Mouse (Mus musculus) right cerebral cortex, postnatal 10 days (tissue): ENCODE data around the gene Rps16.

Experiments
- DNase-seq, 2 experiments: peaks; one replicate each; pipeline ENCODE4 v3.0.0; 2021; ENCODE audit warnings: low spot score in 2 of 2

Rps16 gene

DNA sequence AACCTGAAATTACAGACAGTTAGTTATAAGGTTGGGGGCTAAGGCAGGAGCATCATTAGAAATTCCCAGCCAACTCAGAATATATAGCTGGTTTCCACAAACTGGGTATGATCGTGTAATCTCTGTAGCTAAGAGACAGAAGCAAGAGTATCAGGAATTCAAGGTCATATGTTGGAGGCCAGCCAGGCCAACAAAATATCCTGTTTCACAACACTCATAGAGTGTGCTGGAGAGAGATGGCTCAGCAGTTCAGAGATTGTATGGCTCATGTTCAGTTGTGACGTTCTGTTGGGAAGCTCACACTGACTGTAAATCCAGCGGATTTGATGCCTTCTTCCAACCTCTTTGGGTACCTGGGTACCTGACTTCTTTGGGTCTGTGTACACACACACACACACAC lies 2.7 kb upstream of the Rps16 start:
- DNase-seq = no peak

DNA sequence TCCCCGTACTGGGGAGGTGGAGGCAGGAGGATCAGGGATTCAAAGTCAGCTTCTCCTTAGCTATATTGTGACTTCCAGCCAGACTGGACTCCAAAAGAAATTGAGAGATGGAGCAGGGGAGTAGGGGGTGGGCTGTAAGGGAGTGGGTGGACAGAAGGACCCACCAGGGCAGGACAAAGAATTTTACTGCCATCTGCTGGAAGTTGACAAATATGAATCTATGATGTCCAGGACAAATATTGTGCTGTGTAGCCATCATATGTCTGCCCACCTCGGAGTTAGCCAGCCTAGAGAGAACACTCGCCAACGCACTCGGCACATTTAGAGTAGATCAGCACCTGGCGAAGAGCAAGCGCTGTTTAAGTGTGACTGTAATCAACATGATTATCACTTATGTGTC lies 1.9 kb upstream of the Rps16 start:
- DNase-seq = no peak

DNA sequence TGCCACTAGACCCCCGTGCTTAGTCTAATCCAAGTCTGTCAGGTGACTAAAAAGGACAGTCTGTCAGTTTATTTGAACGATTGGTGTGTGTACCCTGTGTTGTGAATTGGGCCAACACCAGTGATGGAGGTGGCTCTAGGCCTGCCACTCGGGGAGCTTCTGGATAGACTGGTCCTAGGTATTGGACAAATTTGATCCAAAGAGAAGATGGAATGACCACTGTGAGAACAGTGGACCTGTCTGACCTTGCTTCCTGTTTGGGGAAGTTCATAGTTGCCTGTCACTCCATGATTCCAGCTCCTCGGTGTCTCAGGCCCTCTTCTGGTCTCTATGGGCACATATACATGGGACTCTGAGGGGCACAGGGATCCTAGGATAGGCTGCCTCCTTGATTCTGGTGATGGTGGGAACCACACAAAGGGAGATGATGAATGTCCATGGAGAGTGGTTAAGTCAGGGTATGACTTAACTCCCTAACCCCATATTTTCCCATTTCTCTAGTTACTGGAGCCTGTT lies 1.3 kb downstream of the Rps16 start:
- DNase-seq = no peak

DNA sequence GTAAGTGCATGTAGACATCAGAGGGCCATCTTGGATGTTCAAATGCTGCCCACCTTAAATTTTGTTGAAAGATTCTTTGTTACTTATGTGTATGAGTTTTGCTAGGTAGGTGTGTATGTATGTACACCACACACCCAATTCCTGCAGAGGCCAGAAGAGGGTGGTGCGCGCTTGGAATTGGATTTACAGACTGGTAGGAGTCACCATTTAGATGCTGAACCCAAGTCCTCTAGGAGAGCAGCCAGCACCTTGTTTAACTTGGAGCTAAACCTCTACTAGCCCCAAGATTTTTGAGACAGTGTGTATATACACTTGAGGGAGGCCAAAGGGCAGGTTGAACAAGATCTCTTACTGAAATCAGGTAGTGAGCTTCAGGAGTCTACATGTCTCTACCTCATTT lies 2.8 kb downstream of the Rps16 start:
- no peak for DNase-seq

DNA sequence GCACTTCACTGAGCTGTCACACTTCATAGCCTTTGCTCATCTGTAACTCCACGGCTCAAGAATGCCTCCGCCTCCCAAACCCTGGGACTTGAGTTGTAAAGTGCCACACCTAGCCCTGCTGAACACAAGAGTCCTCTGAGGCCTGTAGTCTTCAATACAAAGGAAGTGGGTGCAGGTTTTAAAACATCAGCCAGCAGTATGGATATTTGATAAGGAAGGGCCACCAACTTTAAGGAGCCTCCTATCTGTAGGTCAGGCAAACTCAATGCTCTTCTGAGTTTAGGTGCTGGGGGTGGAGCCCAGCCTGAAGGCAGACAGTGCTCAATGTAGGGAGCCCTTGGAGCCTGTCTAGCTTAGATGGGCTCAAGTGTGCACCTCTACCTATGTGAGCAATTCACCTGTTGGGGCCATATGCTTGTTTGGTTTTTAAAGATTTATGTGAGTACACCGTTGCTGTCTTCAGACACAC lies 3.7 kb downstream of the Rps16 start:
- no peak for DNase-seq

DNA sequence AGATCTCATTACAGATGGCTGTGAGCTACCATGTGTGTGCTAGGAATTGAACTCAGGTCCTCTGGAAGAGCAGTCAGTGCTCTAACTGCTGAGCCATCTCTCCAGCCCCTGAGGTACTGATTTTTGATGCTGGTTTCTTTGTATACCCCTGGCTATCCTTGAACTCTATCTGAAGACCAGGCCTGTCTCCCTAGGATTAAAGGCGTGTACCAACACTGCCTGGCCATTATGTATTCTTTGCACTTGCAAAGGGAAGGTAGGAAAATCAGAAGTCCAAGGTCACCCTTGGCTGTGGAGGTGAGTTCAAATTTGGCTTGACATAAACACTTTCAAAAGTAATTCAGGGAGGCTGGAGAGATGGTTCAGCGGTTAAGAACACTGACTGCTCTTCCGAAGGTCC lies 4.1 kb downstream of the Rps16 start:
- DNase-seq = no peak

DNA sequence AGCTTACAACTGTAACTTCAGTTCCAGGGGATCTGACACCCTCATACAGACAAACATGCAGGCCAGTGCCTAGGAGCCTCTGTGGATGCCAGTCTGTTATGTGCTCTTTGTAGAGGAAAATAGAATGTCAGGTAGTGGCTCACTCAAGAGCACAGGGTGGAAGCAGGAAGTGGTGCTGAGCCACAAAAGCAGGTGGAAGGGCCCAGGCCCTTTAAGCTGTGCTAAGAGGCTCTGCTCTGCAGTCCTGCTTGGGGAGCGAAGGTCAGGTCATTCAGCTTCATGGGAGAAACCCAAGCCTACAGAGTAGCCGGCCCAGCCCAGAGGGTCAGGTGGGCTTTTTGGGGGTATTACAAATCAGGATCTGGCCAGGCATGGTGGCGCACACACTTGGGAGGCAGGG lies 4.8 kb downstream of the Rps16 start:
- no peak for DNase-seq

DNA sequence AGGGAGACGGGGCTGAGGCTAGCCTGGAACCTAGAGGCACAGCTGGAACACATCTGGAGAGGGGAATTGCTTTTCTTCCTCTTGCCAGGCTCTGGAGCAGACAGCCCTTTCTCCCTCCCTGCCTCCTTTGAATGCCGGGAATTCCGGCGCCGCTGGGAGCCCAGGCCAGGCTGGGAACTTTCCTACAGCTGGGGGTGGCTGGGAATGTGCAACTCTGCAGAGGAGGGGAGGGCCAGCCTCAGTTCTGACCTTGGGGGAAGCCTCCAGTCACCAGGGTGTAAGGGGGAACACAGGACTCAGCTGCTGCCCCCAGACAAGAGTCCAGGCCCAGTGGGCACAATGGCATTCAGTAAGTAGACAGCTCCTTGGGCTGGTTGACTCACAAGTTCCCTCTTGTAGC lies 6.5 kb downstream of the Rps16 start:
- no peak for DNase-seq

DNA sequence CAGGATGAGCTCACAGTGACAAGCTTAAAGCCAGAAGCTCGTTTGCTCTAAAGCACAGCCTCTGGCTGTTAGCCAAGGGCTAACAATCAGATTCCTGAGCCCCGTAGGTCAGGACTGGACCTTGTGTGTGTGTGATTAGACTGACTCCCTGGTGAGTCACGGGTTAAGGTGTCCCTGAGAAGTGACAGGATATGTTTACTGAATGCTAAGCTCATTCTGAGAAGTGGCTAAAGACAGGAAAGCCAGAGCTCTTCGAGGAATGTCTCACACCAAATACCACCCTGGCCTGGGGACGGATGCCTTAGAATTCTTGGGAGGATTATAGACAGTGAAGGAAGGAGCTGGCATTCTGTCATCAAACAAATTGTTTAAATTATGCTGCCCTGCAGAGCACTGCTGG lies 7.5 kb downstream of the Rps16 start:
- DNase-seq = no peak

DNA sequence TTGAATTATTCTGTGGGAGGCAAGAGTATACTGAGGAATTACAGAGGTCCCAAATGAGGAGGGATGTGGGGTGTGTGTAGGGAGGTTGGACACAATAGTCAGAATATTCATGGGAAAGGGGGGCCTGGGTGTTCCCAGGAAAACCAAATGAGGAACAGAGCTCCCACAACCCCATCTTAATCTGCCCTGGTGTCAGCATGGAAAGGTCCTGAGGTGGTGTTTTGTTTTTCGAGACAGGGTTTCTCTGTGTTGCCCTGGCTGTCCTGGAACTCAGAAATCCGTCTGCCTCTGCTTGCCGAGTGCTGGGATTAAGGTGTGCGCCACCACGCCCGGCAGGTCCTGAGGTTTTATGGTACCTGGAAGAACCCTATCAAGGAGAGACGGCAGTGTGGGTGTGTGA lies 8.0 kb downstream of the Rps16 start:
- DNase-seq = no peak

DNA sequence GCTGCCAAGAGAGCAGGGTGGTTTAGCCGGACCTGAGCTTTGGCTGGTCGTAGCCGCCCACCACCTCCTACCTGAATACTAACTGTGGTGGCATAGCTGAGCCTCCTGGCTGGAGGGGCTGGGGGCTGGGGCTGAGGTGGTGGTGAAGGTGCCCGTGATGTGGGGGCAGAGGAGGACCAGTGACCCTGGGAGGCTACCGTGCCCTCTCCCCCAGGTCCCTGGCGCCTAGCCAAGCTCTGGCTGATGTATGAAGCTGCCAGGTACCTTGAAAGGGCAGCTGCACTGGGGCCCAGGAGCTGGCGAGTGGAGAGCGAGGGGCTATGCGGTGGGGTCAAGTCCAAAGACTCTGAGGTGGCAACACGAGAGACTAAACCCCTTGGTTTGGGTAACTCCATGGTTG lies 9.4 kb downstream of the Rps16 start:
- no peak for DNase-seq

DNA sequence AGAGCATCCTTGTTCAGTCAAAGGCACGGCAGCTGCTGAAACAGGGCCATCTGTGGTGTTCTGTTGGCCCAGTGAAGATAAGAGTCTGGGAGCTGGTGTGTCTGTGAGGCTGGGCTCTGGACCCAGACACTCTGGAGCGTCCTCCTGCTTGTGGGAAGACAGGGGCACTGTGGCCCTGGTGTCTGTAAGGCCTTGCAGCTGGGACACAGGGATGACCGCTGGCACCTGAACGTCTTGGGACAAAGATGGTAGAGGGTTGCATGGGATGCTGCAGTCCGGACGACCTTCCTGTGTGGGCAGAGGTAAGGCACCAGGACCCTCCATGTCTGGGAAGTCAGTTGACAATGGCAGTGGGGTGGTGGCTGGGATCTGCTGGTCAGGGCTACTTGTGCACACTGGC lies 9.8 kb downstream of the Rps16 start:
- DNase-seq = no peak

DNA sequence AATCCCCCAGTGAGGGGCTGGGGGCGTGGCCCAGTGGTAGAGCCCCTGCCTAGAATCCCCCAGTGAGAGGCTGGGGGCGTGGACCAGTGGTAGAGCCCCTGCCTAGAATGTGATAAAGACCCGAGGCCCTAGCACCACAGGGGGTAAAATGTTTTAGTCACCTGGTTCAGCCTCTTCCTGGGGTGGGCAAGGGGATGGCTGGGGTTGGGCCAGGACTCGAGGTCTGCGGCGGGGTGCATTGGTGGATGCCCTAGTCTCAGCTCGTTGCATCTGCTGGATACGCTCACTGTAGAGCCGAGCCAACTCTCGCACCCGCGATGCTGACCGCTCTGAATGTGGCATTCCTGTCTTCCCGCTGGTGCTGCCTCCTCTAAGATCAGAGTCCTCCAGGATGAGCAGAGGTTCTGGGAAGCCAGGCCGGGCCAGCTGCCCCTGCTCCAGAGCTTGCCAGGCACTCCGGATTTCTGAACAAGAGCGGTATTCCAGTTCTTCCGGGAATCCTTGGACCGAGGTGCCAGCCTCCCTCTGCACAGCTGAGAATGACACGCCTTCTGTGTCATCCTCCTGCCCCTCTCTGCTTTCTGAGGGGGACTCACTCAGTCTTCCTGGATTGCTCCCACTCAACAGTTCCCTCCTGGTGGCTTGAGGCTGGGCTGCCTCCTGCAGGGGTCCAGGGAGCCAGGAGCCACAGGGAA lies 11.3 kb downstream of the Rps16 start:
- DNase-seq = no peak

DNA sequence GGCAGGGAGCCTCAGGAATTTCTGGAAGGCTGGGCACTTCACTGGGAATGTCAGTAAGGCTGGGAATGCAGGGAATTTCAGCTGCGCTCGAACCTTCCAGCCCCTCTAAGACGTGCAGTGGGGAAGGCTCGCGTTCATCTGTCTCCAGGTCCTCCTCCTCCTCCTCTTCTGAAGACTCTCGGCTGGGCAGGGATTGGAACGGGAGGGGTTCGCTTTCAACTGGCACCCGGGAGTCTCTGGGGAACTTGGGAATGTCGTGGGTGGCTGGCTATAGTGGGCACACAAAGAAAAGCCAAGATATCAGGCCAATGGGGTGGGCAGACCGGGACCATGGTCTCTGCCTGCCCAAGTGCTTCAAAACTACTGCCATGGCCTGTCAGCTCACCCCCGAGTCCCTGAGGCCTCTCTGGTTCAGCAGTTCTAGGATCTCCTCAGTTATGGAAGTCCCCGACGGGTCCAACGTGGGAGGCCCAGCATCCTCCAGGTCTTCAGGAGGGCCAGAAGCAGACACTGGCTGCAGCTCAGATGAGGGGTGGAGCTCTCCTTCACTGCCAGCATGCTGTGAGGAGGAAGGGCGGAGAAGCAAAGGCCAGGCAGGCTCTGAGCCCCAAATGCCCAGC lies 12.1 kb downstream of the Rps16 start:
- no peak for DNase-seq

DNA sequence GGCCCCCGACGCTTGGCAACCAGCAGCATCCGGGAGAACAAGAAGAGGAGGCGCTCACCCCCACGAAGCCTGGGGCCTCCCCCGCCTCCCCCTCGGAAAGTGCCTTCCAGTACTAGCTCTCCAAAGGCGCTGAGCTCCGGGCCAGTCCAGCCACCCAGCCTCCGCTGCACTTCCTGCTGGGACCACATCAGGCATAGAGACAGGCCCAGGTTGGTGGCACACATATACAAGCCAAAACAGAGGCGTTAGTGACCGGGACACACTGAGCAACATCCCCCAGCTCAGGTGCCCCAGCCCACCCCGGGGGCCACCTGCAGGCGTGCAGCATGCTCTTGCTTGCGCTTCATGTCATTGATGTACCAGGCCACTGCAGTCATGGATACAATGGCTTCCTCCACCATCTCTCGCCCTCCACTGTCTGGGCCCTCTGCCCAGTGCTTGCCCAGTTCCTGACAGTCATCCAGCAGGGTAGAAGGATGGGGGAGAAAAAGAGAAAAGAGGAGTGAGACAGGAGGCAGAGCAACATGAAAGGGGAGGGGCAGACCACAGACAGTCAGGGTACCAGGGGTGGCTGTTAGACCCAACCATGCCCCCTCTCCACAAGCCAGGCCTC lies 17.3 kb downstream of the Rps16 start:
- no peak for DNase-seq

DNA sequence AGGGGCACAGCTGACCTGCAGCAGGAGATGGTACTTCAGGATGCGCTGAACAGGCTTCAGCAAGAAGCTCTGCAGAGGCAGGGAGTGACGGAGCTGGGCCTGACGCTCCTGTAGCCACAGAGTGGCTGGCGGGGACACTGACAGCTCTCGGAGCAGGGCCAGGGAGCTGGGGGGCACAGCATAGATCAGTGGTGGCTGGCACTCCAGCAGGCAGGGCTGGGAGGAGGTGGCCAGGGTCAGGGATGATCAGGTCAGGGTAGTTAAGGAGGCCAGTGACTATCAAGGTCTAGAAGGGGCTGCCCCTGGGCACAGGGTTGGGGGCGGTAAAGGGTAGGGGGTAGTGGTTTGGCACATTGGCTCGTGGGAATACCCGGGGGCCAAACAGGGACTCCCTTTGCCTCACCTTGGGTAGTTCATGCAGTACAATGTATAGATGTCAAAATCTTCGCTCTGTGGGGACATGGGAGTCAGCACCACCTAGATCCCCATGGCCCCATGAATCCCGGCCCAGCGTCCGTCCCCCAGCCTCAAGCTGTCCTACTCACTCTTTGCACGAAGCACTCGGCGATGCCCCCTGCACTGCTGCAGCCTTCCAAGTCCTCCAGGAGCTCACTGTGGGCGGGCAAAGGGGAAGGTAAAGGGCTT lies 17.9 kb downstream of the Rps16 start:
- DNase-seq = no peak

DNA sequence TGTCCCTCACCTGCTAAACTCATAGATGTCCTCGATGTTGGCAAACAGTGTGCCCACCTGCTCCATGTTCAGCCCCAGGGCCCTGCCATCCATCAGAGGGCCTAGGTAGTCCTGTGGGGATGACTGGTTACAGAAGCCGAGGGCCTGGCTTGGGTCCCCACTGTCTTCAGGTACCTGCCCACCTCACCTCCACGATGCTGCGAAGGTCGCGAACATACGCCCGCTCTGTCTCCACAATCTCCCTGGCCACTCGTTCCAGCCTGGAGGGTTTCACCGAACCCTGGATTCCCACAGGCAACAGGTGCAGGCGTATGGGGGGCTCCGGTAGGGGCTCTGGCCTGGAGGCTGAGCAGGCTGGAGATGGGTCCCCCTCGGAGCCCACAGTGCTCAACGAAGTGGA lies 19.6 kb downstream of the Rps16 start:
- DNase-seq = no peak

DNA sequence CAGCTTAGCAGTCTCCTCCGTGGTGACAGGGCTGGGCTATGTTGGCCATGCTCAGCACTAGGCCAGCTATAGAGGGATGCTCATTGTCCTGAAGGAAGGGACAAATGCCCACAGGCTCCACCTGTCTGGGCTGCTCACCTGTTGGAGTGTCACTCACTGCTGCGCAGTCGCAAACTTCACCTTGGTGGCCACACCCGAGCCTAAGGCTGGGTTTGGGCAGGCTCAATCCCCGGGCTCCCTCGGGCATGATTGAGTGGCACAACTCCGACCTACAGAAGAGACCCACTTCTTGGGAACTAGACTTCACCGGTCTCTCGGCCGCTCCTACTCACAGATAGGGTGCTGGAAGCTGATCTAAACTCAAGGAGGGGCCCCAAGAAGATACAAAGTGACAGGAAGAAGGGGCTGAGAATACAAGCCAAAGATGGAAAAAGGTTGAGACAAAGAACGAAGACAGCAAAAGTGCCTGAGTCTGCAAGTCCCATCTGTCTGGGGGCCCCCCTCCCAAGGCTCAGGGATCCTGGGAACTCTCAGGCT lies 20.6 kb downstream of the Rps16 start:
- no peak for DNase-seq

DNA sequence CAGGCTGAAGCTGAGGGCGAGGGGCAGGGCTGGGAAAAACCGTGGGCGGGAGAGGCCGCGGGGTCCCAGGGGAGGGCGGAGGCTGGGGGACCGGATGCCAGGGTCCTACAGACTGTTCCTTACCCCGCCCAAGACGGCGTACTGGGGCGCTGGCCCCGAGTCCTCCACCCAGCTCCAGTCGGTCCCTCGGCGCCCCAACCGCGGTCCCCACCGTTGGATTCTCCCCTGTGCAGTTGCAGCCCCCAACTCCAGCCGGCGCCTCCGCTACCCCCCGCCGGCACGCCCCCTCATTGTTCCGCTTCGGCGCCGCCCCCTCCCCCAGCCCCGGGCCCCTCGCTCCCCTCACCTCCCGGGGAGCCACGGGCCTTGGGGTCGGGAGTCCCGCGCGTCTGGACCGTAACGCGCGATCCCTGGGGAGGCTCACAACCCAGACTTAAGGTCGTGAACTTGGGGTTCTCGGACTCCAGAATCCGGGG lies 21.1 kb downstream of the Rps16 start:
- DNase-seq = no peak

DNA sequence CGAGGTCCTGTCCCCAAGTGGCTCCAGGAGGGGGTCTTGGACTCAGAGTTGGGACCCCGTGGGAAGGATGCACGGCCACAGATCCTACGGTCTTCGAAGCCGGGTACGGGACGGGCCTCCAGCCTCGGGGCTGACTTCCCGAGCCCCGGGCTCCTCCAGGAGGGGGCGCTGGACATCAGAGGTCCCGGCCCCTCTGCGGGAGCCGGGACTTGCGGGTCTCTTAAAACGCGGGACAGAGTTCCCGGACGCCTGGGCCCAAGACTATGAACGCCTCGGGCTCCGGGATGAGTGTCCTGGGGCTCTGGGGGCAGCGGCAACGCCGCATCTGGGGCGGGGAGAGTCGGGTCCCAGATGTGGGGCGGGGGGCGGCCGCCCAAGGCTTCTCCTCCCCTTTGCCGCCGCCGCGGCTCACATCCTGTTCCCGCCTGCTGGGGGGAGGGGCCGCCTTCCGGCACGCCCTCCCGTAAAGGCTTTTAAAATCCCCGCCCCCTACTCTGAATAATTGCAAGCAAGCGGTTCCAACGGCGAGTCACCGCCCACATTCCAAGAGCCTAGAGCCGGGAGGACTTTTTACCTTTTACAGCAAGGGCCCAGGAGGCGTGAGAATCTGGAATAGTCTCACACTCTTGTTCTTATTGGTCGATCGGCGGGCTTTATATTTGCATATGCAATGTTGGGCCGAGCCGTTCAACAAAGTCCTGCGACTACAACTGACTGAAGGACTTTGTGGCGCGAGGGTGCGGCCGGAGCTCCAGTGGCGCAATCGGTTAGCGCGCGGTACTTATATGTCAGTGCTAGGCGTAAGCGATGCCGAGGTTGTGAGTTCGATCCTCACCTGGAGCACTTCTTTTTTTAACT lies 22.0 kb downstream of the Rps16 start, which contains the start of gene Plekhg2:
TSS of gene Plekhg2 (minus strand) at position 349 of the 858 bp plus-strand sequence.
- DNase-seq = peak; percentile 96

DNA sequence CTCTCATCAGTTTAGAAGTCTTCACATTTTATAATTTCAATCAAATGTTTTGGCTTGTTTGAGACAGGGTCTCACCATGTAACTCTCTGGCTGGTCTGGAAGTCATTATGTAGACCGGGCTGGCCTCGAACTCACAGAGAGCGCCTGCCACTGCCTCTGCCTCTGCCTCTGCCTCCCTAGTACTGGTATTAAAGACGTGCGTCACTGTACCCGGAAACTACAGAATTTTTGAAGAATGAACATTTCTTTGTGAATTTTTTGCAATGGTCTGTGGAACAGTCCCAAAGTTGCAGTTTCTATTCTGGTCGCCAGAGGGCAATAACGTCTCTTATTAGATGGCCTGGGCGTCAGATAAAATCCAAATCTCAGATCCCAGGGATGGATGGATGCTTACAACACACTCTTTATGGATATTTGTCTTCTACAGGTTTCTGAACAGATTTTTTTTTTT lies 22.7 kb downstream of the Rps16 start:
- DNase-seq = peak; percentile 80 to 84
